In the genomic region with DNA sequence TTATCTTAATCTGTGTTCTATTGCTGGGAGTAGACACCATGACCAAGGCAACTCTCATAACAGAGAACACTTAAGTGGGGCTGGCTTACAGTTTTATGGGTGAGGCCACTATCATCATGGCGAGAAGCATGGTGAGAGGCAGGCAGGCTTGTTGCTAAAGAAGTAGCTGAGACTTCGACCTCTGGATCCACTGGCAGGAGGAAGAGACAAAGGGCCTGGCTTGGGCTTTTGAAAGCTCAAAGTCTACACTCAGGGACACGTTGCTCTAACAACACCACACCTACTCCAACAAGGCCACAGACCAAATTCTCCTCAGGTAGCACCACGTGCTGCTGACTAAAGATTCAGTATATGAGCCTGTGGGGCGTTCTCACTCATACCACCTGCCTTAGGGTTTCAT, we compare ENCODE assay signal across 23 mouse cellular contexts. TPM values are rescaled to one million over a fixed set of nuclear protein-coding genes. Genes with fewer than 3 reads are reported as not detected.
DNase-seq lines count a peak whose midpoint lies in the region; TF ChIP-seq lines count a peak whose summit lies in the region.
"Had no signal": no experiment of that assay in that cellular context is flagged by ENCODE, and none has a peak within 500 bp of the region (broad histone marks: within the 10 kb centered on the region; RNA-seq: fewer than 3 reads in every experiment).

No protein-coding gene starts in this region.

- no peak for TF ChIP-seq EP300 in heart, adult 2 months (IDR thresholded peaks at IDR 0.05; ENCODE audit: insufficient read depth, low read depth, low read length)

- no peak for TF ChIP-seq CTCF in heart, adult 2 months (IDR thresholded peaks at IDR 0.05)

- H3K4me1 ChIP-seq in heart, adult 2 months (ENCODE audit: control insufficient read depth, insufficient read depth, low read length) = no peaks in the 10 kb centered on the region
- H3K4me1 ChIP-seq: forebrain, embryonic 10.5 days; forebrain, embryonic 13.5 days; heart, embryonic 12.5 days; heart, embryonic 15.5 days; hindbrain, embryonic 10.5 days had no signal

- H3K79me2 ChIP-seq in heart, adult 2 months (replicated peaks; ENCODE audit: control insufficient read depth, insufficient read depth, low read length) = no peaks in the 10 kb centered on the region

- H3K36me3 ChIP-seq in heart, adult 2 months (ENCODE audit: control insufficient read depth, insufficient read depth, low read length) = peaks cover 4% of the 10 kb centered on the region

- H3K4me3 ChIP-seq in heart, adult 2 months = no peak overlapping the region
- H3K4me3 ChIP-seq: forebrain, embryonic 10.5 days; forebrain, embryonic 13.5 days; heart, embryonic 12.5 days; heart, embryonic 15.5 days; hindbrain, embryonic 10.5 days; hindbrain, embryonic 13.5 days had no signal

- no peak overlapping the region for H3K27ac ChIP-seq in heart, adult 2 months
- H3K27ac ChIP-seq: forebrain, embryonic 10.5 days; forebrain, embryonic 13.5 days; heart, embryonic 15.5 days; hindbrain, embryonic 10.5 days; hindbrain, embryonic 13.5 days had no signal

- DNase-seq in heart, adult 11 months = peak; percentile 72
- no peak for DNase-seq in heart, adult 2 months
- DNase-seq in kidney, adult 18-20 months = peak; percentile 38
- no peak for DNase-seq in kidney, postnatal 10 days
- DNase-seq in kidney, adult 9 months = peak; percentile 87
- DNase-seq in kidney, postnatal 14 days = no peak
- peak; percentile 29 for DNase-seq in ZHBTc4 (ENCODE audit: low read depth, low spot score)
- DNase-seq in embryo, embryonic 10 days (ENCODE audit: low spot score) = no peak
- DNase-seq: adrenal gland, postnatal 10 days; adrenal gland, postnatal 36 days; cerebellum, adult 18-20 months; cerebellum, postnatal 10 days; cerebellum, postnatal 36 days; gastrocnemius, postnatal 10 days; gastrocnemius, postnatal 36 days; heart, postnatal 10 days; heart, postnatal 36 days had no signal

- TF ChIP-seq POLR2A in heart, adult 2 months (IDR thresholded peaks at IDR 0.05; ENCODE audit: insufficient read depth, low read depth, low read length) = no peak

- H3K27me3 ChIP-seq in heart, adult 2 months (ENCODE audit: control insufficient read depth, insufficient read depth, low read length) = no peaks in the 10 kb centered on the region
- H3K27me3 ChIP-seq: forebrain, embryonic 13.5 days; heart, embryonic 12.5 days; heart, embryonic 15.5 days; hindbrain, embryonic 13.5 days had no signal

- H3K9ac ChIP-seq in heart, adult 2 months (ENCODE audit: low read depth, low read length) = no peak overlapping the region
- H3K9ac ChIP-seq: forebrain, embryonic 13.5 days; heart, embryonic 12.5 days; heart, embryonic 15.5 days; hindbrain, embryonic 13.5 days had no signal

- WGBS in heart, adult 2 months = 98% methylated on average over 5 of the region's 5 CpGs

- intact Hi-C loops in heart, adult 2 months (cut with DNase I) = no loop called here

RNA-seq across cellular contexts. Expression of gene Il6st, which starts 22.4 kb away (rescaled TPM):
- total RNA-seq in heart, adult 2 months (2021) = 100 to 1,000 TPM; 204 to 256 TPM
- 39.0 and 62.8 TPM in 2 replicates for polyA plus RNA-seq in heart, adult 2 months (2012; rRNA removed)

Comparison
In these comparisons a context has a peak if more than half of its experiments do, and no peak if none do; other contexts are left out.
1. DNase-seq: peak in heart, adult 11 months (single experiment), kidney, adult 18-20 months (single experiment), kidney, adult 9 months (single experiment) and ZHBTc4 (single experiment); none in heart, adult 2 months (0 of 2), kidney, postnatal 10 days (single experiment), kidney, postnatal 14 days (single experiment) and embryo, embryonic 10 days (single experiment).